Mouse (Mus musculus) thymus, postnatal 36 days (tissue): ENCODE results near the gene Rpl29.
A peak's percentile ranks its signal among the peaks of the same experiment; 100 is the strongest.

ENCODE experiments used
- DNase-seq, 2 experiments: peaks; one replicate each; pipeline ENCODE4 v3.0.0; 2022; ENCODE audit warnings: mixed read lengths in 2 of 2

Rpl29 gene

DNA sequence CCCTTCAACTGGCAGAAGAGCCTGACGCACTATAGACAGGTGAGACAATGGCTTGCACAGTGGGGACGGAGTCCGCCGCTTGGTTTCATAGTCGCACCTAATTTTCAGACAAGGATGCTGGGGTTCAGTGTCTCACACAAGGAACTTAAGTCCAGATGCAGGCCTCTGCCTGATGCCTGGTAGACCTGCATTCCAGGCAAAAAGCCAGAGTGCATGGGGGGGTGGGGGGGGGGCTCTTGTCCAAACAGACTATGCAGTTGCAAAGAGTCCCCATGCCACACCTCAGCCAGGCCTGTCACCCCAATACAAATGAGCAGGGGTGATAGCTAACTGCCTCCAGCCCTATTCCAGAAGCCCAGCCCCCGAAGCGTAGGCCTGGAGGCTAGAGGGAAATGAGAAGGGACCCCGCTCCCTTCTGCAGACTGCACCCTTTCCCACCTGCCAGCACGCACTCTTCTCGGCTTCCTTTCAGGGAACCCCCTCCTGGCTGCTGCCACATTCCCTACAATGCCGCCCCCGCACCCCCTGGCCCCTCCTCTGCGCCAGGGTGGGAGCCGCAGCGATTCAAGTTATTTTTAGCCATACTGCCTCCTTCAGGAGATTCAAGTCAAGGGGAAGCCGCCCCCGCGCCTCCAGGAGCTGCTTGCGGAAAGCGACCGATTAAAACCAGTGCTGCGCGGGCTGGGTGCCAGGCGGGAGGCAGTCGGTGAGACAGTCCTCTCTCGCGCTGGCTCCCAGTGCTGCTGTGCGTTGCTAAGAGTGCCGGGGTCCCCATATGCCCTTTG is 11.2 kb upstream of the Rpl29 start:
- peak; percentile 53 to 64 for DNase-seq

DNA sequence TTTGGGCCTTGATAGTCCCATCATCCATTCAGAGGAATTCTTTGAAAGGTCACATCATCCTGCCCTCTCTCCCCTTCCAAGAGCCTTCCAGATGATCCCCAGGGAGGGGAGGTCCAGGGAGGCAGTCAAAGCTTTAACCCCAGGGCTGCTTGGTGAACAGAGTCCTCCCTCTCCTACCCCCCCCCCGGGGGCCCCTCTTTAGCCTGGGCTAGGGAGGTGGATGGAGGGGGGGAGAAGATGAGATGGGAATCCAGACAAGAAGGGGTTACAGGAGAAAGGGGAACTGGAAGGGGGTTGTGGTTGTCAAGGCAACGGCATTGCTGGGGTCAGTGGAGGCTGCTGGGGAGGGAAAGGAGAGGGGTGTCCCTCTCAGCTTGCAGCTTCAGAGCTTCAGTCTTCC is 8.6 kb upstream of the Rpl29 start:
- DNase-seq: no peak

DNA sequence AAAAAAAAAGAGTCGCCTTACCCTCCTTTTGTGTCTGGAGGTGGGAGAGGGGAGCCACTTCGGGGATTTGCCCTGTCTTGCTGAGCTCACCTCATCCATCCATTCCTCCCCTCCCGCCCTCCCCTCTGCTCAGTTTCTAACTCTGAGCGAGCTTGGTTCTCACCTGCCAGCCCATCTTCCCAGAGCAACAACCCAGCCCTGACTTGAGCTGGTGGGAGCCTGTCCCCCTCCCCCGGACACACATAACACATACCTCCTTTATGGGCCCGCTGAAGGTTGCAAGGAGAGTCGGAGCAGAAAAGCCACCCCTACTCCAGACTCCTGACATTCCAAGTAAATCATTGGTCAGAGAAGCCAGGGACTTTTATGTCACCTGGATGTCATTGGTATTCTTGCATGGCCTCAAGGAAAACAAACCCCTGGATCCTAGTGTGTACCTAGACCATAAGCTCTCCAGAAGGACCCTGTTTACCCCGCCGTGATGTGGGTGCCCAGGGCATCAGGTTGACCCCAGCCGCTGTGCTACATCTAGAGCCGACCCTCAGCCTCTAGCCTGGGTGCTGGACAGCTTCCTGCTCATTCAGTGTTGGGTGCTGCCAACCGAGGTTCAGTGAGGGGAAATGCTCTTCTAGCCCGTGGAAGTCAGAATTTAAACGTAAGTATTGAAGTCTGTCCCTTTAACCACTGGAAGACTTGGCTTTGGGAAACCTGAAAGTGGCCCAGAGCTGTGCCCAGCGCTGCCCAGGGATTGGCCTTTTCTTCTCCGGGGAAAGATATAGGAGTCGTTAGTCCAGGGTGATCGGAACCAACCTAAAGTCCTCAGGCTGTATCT is 8.0 kb upstream of the Rpl29 start:
- no peak for DNase-seq

DNA sequence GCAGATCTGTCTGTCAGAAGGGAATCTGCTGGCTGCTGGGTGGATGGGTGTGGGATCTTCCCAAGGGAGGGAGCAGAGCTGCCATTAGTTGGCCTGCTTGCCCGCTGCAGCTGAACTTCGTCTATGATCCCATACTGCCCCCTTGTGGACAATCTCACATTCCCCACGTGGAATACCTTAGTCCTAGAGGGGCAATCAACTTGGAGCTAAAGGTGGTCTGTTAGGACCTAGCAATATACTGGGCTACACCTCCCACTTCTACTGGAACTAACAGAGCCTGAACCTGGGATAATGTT is 7.4 kb upstream of the Rpl29 start:
- peak; percentile 70 to 76 for DNase-seq

DNA sequence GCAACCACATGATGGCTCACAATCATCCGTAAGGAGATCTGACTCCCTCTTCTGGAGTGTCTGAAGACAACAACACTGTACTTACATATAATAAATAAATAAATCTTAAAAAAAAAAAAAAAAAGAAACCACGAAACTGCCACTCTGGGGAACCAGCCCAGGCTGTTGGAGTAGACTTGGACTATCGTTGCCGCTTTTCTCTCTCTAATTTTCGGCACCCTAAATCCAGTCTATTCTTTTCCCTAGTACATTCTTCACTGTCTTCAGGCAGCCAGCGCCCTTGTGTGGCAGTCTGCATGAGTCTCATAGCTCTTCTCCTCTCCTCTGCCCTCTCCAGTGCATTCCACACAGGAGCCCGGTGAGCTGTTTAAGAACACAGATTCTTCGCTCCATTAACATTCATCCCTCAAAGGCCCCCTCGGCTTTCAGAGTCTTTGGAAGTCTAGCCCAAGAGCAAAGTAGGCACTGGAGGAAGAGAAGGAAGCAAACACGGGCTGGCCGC is 484 bp upstream of the Rpl29 start:
- no peak for DNase-seq

DNA sequence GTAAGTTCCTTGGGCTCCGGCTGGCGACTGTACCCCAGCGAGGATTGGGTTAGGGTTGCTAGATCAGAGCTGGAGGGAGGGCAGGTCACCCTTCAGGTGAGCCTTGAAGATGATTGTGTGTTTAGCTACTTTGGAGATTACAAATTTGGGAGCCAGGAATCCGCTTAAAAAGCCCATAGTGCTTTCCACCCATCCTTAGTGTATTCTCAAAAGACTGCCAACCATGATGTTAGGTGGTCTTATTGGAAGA is 686 bp downstream of the Rpl29 start:
- no peak for DNase-seq

DNA sequence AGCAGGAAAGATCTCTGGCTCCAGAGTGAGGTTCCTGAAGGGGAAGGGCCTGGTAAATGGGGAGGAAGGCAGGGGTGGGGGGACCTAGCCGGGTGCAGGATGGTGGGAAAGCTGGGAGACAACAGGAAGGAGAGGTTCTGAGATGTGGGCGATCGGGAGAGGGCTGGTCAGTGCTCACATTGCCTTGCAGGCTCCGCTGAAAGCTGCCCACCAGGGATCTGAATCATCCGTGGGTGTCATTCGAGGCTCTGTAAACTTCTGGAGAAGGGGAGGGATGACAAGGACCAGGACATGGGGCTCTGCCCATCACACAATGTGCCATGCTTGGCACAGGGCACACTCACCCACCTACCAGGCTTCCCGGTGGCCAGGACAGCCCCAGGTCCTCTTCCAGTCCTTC is 4.1 kb downstream of the Rpl29 start:
- no peak for DNase-seq

DNA sequence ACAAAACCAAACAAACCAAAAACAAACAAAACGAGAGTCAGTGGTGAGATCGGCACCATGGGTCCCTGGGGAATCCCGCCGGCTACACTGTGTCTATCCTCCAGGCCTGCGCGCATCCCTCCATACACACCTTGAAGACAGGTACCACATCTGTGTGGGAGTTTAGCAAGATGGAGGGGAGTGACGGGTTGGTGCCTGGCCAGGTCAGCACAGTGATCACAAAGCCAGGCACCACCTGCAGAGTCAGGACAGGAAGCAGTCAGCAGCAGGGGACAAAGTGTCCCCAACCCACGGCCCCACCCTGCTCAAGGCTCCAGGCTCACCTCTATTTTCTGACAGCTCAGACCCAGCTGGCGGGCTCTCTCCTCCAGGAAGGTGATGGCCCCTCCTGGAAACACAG is 7.3 kb downstream of the Rpl29 start:
- no peak for DNase-seq

DNA sequence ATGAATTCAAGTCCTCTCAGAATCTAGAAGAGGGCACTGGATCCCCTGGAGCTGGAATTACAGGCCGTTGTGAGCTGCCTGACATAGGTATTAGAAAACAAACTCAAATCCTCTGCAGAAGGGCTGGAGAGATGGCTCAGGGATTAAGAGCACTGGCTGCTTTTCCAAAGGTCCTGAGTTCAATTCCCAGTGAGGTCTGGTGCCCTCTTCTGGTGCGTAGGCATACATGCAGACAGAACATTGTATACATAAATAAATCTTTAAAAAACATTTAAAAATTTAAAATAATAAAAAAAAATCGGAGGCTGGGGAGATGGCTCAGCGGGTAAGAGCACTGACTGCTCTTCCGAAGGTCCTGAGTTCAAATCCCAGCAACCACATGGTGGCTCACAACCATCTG is 13.4 kb downstream of the Rpl29 start:
- DNase-seq: no peak

DNA sequence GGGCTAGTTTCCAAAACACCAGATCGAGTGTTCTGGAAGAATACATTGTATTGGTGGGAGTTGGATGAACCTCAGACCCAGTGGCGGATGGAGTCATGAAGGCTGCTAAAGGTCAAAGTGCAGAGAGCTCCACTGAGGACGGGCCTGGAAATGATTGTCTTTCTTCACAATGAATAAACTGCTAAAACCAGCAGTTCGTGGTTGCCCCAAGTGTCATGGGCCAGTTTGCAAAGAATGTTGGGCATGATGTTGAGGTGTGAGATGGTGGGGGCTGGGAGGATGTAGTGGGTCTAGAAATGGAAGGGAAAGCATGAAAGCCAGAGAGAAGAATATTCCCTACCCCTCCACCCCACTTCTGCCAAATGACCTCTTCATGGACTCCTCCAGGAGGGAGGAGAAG is 15.6 kb downstream of the Rpl29 start:
- no peak for DNase-seq

DNA sequence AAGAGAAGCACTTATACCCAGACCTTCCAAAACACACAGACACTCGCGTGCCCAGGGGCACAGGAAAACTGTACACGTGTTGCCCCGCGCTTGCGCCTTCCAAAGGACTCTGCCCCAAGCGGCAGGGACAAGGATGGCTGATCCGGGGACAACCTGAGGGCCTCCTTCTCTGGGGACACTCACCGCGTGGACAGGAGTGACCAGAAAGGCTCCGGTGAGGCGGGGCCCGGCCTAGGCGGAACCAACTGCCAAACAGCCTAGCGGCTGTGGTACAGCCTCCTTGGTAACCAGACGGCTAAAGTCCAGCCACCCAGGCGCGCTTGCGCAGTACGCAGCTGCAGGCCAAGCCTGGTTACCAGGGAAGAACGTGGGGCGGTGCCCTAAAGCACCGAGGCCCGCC is 18.1 kb downstream of the Rpl29 start, which contains the start of the genes Abhd14b and Abhd14a:
Gene Abhd14b (plus strand): TSS at position 112 of the 400 bp plus-strand sequence.
Gene Abhd14a (minus strand): TSS at position 331 of the 400 bp plus-strand sequence.
- DNase-seq: peak; percentile 77 to 79

DNA sequence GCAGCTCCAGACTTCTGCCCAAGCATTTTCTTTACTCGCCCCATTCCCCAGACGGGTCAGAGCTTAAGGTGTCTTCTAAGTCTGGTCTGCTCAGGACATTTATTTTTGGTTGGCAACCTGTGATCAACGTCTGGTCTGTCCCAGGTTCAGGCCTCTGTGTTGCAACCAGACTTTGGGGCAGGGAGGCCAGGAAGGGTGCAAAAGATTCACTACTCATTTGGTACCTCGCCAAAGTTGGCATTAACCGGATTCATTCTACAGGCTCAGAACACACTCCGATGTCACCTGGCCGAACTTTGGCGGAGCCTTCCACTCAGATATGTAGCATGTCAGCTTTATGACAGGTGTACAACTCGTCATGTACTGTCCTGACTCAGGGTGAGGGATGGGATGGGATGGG is 18.7 kb downstream of the Rpl29 start:
- DNase-seq: no peak

DNA sequence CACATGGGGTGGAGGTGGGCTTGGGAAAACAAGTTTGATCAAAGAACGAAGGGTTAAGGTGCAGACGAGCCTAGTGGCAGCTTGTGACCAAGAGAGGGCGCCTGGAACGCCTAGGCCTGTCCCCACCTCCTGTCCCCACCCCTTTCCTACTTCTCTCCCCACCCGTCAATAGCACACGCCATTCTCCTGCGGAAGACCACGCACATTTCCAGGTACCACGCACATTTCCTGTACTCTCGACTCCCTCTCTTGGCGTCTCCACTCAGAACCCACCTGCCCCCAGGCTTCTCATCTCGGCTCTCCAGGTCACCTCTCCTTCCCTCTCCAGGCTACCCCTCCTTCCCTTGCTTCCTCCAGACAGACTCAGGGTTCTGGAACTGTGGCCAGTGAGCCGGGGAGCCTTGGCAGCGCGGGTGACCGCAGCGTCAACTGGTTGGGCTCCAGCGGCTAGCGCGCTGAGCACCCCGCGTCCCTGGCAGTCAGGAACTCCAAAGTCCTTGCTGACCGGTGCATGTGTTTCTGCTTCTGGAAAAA is 19.3 kb downstream of the Rpl29 start:
- peak; percentile 56 to 66 for DNase-seq

DNA sequence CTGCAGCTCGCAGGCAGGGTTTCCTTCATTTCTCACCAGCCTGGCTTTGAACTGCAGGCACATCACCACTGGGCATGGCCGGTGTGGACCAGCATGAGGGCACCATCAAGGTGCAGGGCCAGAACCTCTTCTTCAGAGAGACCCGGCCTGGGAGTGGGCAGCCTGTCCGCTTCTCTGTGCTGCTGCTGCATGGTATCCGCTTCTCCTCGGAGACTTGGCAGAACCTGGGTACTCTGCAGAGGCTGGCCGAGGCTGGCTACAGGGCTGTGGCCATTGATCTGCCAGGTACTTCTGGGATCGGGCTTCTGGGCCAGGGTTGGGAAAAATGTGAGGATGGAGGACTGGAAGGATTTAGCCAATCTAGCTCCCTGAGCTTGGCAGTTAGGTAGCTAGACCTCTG is 20.7 kb downstream of the Rpl29 start:
- DNase-seq: no peak

DNA sequence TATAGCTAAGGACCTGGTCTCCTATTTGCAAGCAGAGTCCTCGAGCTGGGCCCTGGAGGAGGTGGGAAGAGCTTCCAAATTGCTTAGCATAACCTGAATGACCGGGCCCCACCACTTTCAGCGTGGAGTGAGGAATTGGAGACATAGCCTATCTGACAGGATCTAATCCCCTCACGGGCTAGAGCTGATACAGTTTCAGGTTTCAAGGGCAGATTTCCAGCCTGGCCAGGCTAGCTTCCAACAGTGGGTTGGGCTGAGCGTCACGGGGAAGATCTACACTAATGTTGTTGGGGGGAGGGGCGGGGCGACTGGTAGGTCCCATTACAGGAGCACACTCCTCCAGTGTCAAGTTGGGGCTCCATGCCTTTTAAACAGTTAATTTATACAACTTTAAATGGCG is 21.4 kb downstream of the Rpl29 start:
- no peak for DNase-seq

DNA sequence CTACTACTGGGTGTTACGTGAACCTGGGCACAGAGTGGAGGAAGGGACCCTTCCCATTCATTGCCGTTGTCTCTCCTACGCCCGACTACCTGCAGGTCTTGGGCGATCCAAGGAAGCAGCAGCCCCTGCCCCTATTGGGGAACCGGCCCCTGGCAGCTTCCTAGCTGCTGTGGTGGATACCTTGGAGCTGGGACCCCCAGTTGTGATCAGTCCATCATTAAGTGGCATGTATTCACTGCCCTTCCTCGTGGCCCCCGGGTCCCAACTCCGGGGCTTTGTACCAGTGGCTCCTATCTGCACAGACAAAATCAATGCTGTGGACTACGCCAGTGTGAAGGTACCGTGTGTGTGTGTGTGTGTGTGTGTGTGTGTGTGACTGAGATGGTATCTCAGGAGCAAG is 22.0 kb downstream of the Rpl29 start:
- no peak for DNase-seq

DNA sequence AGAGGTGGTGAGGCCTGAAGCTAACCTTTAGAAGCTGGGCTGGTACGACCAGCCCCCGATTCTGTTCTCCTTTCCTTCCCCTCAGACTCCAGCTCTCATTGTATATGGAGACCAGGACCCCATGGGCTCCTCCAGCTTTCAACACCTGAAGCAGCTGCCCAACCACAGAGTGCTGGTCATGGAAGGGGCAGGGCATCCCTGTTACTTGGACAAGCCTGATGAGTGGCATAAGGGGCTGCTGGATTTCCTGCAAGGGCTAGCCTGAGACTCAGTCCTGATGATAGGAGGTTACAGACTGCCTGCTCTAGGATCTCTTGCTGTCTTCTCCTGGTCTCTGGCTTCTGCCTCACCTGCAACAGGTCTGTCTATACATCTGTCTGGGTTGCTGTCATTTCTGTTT is 22.6 kb downstream of the Rpl29 start:
- no peak for DNase-seq

DNA sequence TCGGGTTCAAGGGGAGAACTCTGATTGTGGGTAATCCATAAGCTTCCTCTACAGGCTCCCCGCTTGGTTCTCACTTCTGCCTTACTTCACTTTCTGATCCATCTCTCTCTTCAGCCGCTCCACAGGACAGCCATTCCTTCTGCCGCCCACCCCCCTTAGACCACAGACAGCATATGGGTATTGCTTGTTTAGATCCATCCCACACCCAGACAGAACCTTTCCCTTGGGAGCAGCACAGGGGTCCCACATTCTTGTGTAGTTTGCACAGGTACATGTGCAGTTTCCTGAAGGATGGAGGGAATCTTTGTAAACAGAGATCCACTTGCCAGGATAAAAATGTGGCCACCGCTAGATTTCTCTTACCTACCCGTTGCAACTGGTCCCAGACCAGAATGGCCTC is 23.1 kb downstream of the Rpl29 start:
- DNase-seq: no peak

DNA sequence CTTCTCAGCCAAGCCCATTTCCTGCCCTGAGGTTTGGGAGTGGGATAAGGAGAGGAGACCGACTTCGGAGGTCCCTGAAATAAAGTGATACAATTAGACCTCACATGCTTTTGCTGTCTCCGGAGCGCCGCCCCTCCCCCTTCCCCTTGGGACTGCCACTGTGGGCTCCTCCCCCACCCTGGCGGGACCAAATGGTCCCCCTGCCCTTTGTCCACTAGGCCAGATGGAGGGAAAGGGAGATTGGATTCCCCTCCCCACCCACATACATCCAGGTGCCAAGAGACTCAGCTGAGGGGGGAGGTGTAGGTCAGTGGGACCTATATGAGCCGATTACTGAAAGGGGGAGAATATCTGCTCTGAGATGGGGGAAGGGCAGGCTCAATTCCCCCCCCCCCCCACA is 23.6 kb downstream of the Rpl29 start:
- peak in 1 of 2 experiments; percentile 39 for DNase-seq

DNA sequence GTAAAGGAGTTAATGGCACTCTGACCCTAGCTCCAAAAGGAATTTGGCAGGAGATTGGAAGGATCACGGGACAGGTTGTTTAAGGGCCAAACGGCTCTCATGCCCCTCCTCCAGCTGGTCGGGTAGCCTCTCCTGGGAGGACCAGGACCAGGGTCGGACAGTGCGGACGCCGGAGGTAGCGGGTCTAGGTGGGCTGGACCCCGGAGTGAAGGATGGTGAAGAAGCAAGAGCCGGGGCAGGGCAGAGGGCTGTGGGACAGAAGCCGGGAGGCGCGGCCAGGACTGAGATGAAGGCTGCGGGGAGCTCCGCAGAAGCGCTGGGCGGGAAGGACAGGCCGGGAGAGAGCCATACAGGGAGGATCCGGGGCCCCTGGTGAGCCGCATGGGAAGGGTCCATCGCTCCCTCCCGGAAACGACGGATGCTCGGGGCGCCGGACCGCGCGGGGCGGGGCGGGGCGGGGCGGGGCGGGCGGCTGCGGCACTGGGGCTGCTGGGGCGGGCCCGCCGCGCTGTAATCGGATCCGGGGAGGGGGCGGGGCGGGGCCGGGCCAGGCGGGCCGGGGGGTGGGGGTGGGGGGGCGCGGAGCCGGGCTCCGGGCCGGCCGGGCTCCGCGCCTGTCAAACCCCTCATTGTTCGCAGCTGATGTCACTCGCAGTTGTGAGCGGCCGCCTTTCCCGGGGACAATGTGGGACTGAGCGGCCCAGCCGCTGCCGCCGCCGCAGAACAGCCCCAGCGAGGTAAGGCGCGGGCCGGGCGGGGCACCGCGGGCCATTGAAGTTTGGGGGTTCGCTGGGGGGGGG is 24.2 kb downstream of the Rpl29 start, which contains the start of gene Pcbp4:
Gene Pcbp4 (plus strand): TSS at position 21 of the 800 bp plus-strand sequence.
- peak; percentile 38 to 46 for DNase-seq

DNA sequence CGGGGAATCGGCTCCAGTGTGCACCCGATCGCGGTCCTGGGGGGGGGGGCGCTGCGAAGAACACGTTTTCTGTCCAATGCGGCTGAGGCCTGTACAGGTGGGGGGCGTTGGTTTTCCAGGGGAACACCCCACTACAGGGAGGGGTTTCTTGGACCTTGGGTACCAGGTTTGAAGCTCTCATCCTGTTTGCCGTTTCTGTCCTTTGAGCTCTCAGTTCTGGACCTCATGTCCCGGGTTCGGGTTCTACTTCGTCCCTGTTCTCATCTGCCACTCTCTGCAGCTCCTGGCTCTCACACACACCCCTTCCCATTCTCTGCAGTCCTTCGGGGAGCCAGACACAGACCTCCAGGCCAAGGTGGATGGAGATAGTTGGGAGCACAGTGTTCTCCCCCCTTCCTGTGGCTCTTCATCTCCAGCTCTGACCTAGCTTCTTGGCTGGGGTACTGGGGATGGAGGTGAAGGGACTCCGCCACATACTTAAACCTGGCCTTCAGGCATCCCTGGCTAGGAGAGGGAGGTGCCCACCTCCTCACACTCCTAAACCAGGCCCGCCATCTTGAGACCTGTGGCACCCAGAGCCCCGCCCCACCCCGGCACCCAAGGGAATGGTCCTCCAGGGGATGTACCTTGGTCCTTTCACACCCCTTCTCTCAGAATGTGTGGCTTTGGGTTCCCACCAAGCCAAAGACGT is 25.0 kb downstream of the Rpl29 start:
- DNase-seq: no peak

DNA sequence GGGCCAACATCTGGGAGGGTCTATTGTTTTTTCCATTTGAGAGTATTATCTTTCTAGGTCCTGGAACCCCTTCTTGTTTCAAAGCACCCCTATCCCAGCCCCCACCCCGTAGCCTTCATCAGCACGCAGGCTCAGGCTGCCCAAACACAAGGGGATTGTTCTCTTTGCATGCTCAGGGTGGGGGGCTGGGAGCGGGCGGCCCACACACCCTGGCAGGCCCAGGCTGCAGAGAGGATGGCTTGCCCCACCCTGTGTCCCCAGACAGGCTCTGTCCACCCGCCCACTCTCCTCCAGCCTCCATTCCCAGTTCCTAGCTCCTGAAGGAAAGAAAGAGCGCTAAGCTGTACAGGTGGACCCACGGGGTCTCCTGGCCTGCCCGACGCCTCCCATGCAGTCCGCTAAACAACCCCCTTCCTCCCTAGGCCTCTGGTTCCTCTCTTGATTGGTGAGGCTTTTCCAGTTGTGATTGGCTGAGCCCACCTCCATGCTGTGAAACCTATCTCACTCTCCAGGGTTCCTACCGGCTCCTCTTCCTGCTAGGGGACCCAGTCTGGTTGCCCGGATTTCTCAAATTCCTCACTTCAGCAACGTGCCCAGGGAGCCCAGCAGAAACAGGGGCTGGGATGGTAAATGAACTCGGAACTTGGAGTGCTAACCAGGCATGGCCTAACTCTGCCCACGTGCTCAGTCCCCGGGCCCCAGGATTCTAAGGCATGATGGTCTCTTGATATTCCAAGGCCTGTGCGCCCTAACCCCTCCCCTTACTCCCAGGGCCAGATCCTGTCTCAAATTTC is 25.8 kb downstream of the Rpl29 start:
- DNase-seq: no peak
